Mouse (Mus musculus): ENCODE measurements around the gene Cdh13. TPM values are rescaled to one million over a fixed set of nuclear protein-coding genes. Genes with fewer than 3 reads are reported as not detected.

Gene Cdh13
- polyA plus RNA-seq (2014; fragmentation: Illumina TruSeq; extraction: RNeasy Lipid Tissue Mini Kit (QIAGEN cat#74804); ENCODE audit: low read depth, low replicate concordance), result 143 TPM

GRCm38 (mm10) chr8:118283600-118284111 lies at the start of gene Cdh13:
Gene Cdh13 (plus strand): TSS chr8:118283733.

GRCm38 (mm10) chr8:119344190-119344856 lies 1060.8 kb downstream of the Cdh13 start, which contains the start of gene Hsbp1:
Gene Hsbp1 (plus strand): TSS chr8:119344488.

